Mouse (Mus musculus) ES-Bruce4 (cell line): ENCODE results near the gene Ptger4. TPM values are rescaled to one million over a fixed set of nuclear protein-coding genes. Genes with fewer than 3 reads are reported as not detected.

Experiments
- H3K27ac ChIP-seq: 2 replicates; pipeline ENCODE4 v1.5.1; 2012; ENCODE audit warnings: low read length, inconsistent platforms; ENCODE audit not compliant: insufficient read depth
- H3K27me3 ChIP-seq: 2 replicates; pipeline ENCODE4 v1.6.1; 2012; ENCODE audit warnings: mild to moderate bottlenecking, low read length, inconsistent platforms; ENCODE audit not compliant: control insufficient read depth, poor library complexity, insufficient read depth, severe bottlenecking
- H3K36me3 ChIP-seq: 2 replicates; pipeline ENCODE4 v1.6.1; 2012; ENCODE audit warnings: inconsistent platforms, mild to moderate bottlenecking, low read length, moderate library complexity; ENCODE audit not compliant: control insufficient read depth, poor library complexity, insufficient read depth, severe bottlenecking
- H3K4me1 ChIP-seq: one replicate; pipeline ENCODE4 v1.8.1; 2011; ENCODE audit warnings: low read length; ENCODE audit not compliant: control insufficient read depth, insufficient read depth
- H3K4me3 ChIP-seq: 2 replicates; pipeline ENCODE4 v1.5.1; 2011; ENCODE audit warnings: low read depth, mild to moderate bottlenecking, low read length
- H3K9ac ChIP-seq: 2 replicates; pipeline ENCODE4 v1.6.1; 2012; ENCODE audit warnings: low read depth, mild to moderate bottlenecking, inconsistent platforms; ENCODE audit not compliant: poor library complexity, severe bottlenecking
- H3K9me3 ChIP-seq: replicated peaks from 2 replicates; pipeline ENCODE4 v1.6.1; 2012; ENCODE audit warnings: mild to moderate bottlenecking, low read length, inconsistent platforms; ENCODE audit not compliant: control insufficient read depth, poor library complexity, insufficient read depth, severe bottlenecking
- CTCF ChIP-seq: IDR thresholded peaks from one replicate; pipeline ENCODE4 v1.8.1; 2011; ENCODE audit warnings: low read depth, low read length
- EP300 ChIP-seq: IDR thresholded peaks from 2 replicates; pipeline ENCODE4 v1.6.1; 2011; ENCODE audit warnings: low read depth, low read length; ENCODE audit not compliant: insufficient read depth
- POLR2A ChIP-seq: IDR thresholded peaks from one replicate; pipeline ENCODE4 v1.8.1; 2011; ENCODE audit warnings: low read length; ENCODE audit not compliant: insufficient read depth
- polyA plus RNA-seq: library from polyadenylated mRNA; stranded (reverse); fragments of >200 nt; gene quantifications from 2 replicates; pipeline ENCODE4 v1.2.4, GENCODE M21; 2011; ENCODE audit warnings: low read depth; ENCODE audit not compliant: missing spikeins, insufficient read depth, insufficient read length

The Ptger4 gene
- polyA plus RNA-seq, 1 experiment = 1.3 TPM

GRCm38 (mm10) chr15:5188029-5188428, 56.0 kb downstream of the Ptger4 start:
- Histone ChIP-seq H3K4me1 (no peaks in the 10 kb centered on the region), H3K27ac (no peak overlapping the region), H3K9ac (no peak overlapping the region), H3K36me3 (peaks cover 8% of the 10 kb centered on the region), H3K9me3 (no peaks in the 10 kb centered on the region), H3K27me3 (no peaks in the 10 kb centered on the region), H3K4me3 (no peak overlapping the region)
- TF ChIP-seq CTCF = no peak

GRCm38 (mm10) chr15:5187116-5187515, 56.9 kb downstream of the Ptger4 start:
- no peaks in the 10 kb centered on the region for H3K27me3 ChIP-seq
- no peaks in the 10 kb centered on the region for H3K9me3 ChIP-seq
- no peak for TF ChIP-seq POLR2A
- TF ChIP-seq EP300 = no peak
- TF ChIP-seq CTCF = no peak

GRCm38 (mm10) chr15:5186293-5186675, 57.7 kb downstream of the Ptger4 start:
- peak overlapping the region; percentile 42; the same call in 1 of the 2 replicates for H3K27ac ChIP-seq
- H3K9ac ChIP-seq = peak overlapping the region; percentile 75
- peaks cover 5% of the 10 kb centered on the region; the same call in 1 of the 2 replicates for H3K36me3 ChIP-seq
- H3K4me1 ChIP-seq = no peaks in the 10 kb centered on the region
- no peak for TF ChIP-seq CTCF
- no peak for TF ChIP-seq POLR2A
- TF ChIP-seq EP300 = no peak
- H3K4me3 ChIP-seq = peak overlapping the region; percentile 91
- no peaks in the 10 kb centered on the region for H3K9me3 ChIP-seq
- no peaks in the 10 kb centered on the region for H3K27me3 ChIP-seq

More at GRCm38 (mm10) chr15:5187116-5187515, 56.9 kb downstream of the Ptger4 start:
- Histone ChIP-seq H3K4me3 (no peak overlapping the region), H3K36me3 (peaks cover 5% of the 10 kb centered on the region; the same call in 1 of the 2 replicates), H3K27ac (no peak overlapping the region), H3K4me1 (no peaks in the 10 kb centered on the region), H3K9ac (no peak overlapping the region)

- no peaks in the 10 kb centered on the region for H3K27me3 ChIP-seq
- TF ChIP-seq CTCF (peak; percentile 23), EP300 (no peak), POLR2A (peak; percentile 20)
- H3K4me3 ChIP-seq = peak within 1 kb of the TSS; percentile 91
- peak within 1 kb of the TSS; percentile 75 for H3K9ac ChIP-seq
- H3K4me1 ChIP-seq = no peaks in the 10 kb centered on the region
- H3K9me3 ChIP-seq = no peaks in the 10 kb centered on the region
- H3K36me3 ChIP-seq = peaks cover 3% of the 10 kb centered on the region; the same call in 1 of the 2 replicates
- peak within 1 kb of the TSS; percentile 91 for H3K27ac ChIP-seq
Measured at GRCm38 (mm10) chr15:5185366-5186292, 58.4 kb downstream of the Ptger4 start, which contains the start of gene Ttc33. Gene Ttc33, plus strand, starts transcription at chr15:5185525.

- Histone ChIP-seq H3K9ac (peak overlapping the region; percentile 75), H3K36me3 (no peaks in the 10 kb centered on the region), H3K4me1 (no peaks in the 10 kb centered on the region), H3K27me3 (no peaks in the 10 kb centered on the region), H3K4me3 (peak overlapping the region; percentile 91), H3K27ac (peak overlapping the region; percentile 91), H3K9me3 (no peaks in the 10 kb centered on the region)
- TF ChIP-seq POLR2A = no peak
- TF ChIP-seq EP300 = no peak
- no peak for TF ChIP-seq CTCF
Measured at GRCm38 (mm10) chr15:5184668-5185330, 59.2 kb downstream of the Ptger4 start.
